Mouse (Mus musculus) c-Kit-positive CD71-positive TER-119-positive erythroid progenitor cells, embryonic 14.5 days (primary cell): Measurements from ENCODE around the gene Bak1.

Experiments
- DNase-seq: peaks from one replicate; pipeline ENCODE4 v3.0.0-alpha.2; 2013; ENCODE audit warnings: low spot score

Gene Bak1

GRCm38 (mm10) chr17:27048445-27049239, 19.8 kb upstream of the Bak1 start:
- DNase-seq = no peak

DNA sequence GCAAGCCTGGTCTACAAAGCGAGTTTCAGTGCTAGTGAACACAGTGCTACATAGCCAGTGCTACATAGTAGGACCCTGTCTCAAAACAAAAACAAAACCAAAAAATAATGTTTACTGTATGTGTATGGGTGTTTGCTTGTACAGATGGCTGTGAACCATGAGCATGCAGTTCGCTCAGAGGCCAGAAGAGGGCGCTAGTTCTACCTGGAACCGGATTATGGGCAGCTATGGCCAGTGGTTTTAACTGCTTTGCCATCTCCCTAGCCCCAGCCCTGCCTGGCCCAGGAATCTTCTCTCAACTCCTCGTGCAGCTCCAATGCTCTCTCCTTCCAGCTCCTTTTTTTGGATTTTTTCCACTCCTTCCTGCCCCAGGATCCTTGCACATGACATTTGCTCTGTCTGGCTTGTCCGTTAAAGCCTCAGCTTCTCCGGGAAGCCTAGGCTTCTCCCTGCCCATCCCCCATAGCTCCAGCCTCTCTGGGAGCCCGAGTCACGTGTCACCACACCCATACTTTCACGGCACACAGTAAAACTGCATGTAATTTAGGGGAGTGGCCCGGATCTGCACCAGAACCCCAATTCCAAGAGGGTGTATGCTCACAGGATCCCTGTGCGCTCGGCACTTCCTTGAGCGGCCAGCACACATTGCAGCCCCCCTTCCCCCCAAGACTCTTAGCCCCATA, 19.1 kb upstream of the Bak1 start:
- no peak for DNase-seq

DNA sequence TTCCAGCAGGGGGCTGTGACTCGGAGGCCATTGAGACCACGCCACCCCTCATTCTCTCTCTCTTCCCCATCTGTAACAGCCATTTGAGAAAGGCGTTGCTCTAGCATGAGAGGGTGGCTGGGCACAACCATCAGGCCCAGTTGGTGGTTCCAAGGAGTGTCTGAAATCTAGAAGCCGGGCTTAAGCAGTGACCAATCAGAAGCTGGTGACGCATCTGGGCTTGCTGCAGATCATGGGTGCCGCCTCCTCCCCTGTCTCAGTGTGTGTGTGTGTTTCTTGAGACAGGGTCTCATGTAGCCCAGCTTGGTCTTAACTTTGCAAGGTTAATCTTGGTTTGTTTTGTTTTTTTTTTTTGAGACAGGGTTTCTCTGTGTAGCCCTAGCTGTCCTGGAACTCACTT, 16.4 kb upstream of the Bak1 start:
- no peak for DNase-seq

DNA sequence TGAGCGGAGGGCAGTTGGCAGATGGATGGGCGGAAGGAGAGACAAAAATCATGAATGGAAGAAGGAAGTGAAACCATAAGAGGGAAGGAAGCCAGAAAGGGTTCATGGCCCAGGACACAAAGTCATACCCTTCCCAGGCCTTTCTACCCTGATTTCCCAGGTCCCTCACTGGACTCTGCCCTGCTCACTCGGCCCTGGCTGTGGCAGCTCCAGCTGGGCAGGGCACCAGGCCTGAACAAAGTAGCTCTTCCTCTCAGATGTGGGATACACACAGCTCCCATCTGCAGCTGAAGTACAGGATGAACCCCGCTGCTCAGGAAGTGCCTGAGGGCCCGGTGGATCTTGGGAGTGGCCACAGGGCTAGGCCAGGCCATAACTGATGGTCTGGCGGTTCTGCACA, 14.0 kb upstream of the Bak1 start:
- DNase-seq = no peak

DNA sequence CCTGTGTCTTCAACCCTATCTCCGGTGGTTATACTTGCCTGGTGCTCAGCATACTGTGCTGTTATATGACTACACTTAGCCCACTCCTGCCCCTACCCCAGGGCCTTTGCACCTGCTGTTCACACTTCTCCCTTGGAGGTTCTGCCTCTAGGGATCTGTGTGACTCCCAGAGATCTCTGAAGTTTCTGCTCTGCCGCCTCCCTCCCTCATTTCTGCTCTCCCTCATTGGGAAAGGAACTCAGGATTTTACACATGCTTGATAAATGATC, 12.9 kb upstream of the Bak1 start:
- no peak for DNase-seq

GRCm38 (mm10) chr17:27041046-27041786, 12.4 kb upstream of the Bak1 start:
- DNase-seq = no peak

GRCm38 (mm10) chr17:27040304-27041045, 11.7 kb upstream of the Bak1 start:
- DNase-seq = no peak

- no peak for DNase-seq
These were observed 10.8 kb upstream of the Bak1 start for GRCm38 (mm10) chr17:27039432-27040102.

- DNase-seq = no peak
These were observed 9.7 kb upstream of the Bak1 start for GRCm38 (mm10) chr17:27038335-27039050.

GRCm38 (mm10) chr17:27036465-27036864, 7.7 kb upstream of the Bak1 start:
- DNase-seq = no peak

DNA sequence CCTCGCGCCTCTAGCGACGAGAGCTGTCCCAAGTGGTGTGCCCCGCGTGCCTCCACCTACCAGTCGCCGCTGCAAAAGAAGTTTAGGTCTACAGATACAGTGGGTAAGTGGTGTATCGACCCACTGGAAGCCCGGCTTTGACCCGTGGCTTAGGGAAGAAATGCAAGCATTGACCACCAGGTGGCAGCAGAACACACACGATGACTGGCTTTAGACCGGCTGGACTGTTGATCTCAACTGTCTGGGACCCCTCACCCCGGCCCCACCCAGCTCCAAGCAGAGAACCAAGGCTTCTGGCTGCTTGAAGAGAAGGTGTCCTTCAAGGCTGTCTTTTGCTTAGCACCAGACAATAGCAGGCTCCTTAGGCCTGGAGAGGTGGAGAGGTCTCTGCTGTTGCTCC, 4.1 kb upstream of the Bak1 start:
- peak; percentile 63 for DNase-seq

GRCm38 (mm10) chr17:27032328-27032727, 3.5 kb upstream of the Bak1 start:
- no peak for DNase-seq

- no peak for DNase-seq
These were observed 2.1 kb upstream of the Bak1 start for GRCm38 (mm10) chr17:27030896-27031295.

- no peak for DNase-seq
These were observed 622 bp upstream of the Bak1 start for GRCm38 (mm10) chr17:27029431-27029830.

DNA sequence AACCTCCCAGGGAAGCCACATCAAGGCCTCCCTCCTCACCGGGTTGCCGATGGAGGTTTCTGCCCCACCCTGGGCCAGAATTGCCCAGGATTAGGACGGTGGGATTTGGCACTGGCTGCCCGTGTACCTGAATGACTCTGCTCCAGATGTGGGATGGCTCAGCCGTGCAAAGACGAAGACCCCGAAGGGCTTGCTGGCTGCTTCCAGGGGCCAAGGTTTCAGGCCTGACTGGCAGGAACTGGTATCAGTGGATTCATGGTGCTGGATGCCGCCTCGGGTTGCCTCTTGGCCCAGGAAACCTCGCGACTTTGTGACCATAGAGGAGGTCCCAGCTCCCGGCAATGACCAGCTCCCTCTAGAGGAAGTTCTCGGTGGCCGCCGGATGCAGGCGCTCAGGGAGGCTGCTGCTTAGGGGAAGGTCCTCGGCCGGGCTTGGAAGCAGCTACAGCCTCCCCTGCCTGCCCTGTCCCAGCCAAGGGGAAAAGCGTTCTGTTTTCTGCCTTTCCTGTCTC, 469 bp downstream of the Bak1 start:
- DNase-seq = peak; percentile 77

DNA sequence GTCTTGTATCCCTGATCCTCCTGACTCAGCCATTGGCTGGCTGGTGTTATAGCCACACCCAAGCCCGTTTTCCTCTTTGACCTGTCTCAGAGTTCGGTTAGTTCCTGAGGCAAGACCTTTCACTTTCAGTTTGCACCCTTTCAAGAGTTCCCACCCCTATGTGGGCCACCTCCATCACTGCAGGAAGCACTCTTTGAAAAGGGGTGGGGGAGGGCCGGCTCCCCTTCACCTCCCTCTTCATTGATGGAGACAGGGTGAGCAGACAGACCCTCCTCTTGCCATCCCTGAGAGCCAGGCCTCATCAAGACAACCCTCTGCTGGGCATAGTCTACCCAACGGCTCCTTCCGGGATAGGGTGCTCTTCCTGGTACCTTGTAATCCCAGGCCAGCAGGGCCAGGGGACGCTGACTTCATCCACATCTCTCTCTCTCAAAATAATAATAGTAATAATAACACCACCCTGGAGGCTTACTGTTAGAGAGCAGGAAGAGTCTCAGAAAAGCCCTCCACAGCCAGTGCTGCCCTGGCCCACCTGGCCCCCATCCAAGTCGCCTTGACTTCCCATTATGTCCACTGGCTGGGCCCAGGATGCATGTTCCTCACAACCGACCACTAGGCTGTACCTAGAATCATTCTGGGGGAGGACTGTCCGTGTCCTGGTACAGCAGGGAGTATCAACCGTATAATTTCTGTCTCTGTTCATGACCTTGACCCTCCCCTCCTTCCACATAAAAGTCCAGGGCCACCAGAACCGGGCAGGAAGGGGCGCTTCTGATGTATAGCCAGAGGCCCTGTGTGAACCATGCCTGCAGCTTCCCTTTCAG, 1.1 kb downstream of the Bak1 start:
- peak; percentile 64 for DNase-seq

DNA sequence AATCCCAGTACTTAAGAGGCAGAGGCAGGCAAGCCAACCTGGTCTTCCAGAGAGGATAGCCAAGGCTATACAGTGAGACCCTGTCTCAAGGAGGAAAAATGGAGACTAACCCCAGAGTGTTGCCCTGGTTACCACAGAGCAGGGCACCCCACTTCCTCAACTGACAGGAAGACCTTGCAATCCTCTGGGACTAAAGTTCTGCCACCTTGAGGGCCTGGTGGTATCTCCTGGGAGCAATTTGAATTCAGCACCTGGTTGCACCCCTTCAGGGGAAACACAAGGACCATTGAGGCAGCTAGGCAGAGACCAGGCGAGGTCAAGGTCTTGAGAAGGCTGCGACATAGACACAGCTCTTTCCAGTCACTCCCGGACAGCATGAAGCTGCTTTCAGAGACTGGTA, 2.9 kb downstream of the Bak1 start:
- no peak for DNase-seq

GRCm38 (mm10) chr17:27025326-27025902, 3.4 kb downstream of the Bak1 start:
- DNase-seq = no peak

DNA sequence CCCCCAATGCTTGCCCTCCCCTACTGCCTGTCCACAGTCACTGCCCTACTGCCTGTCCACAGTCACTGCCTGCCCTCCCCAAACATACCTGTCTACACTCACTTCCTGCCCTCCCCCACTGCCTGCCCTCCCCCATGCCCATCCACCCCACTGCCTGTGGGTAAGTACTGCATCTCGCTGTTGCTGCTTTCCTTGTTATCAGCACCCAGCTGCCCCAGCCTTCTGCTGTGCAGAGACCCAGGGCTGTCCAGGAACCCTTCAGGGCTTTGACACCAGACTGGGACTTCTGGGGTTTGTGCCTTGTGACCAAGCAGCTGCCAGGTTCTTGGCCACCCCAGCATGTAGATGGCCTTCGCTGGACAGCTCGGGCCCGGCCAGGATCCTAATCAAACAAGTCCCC, 5.5 kb downstream of the Bak1 start:
- no peak for DNase-seq

- DNase-seq = no peak
These were observed 7.1 kb downstream of the Bak1 start for GRCm38 (mm10) chr17:27021736-27022135.
